Mouse (Mus musculus): Measurements from ENCODE around the gene Exog. TPM values are rescaled to one million over a fixed set of nuclear protein-coding genes. Genes with fewer than 3 reads are reported as not detected.
A peak's percentile ranks its signal among the peaks of the same experiment; 100 is the strongest.

Exog gene
- polyA plus RNA-seq, 1 experiment from 2014 or later: 32.1 TPM

GRCm38 (mm10) chr9:119483554-119484353 lies 39.0 kb downstream of the Exog start:
- WGBS: 46% methylated on average over 23 of the region's 23 CpGs
- Histone ChIP-seq H3K9ac (no peak overlapping the region), H3K4me1 (ENCODE audit: insufficient read depth) (no peaks in the 10 kb centered on the region; the same call in 1 of the 2 replicates), H3K9me3 (ENCODE audit: low read depth, low read length) (no peaks in the 10 kb centered on the region), H3K4me3 (ENCODE audit: low read depth, low read length) (no peak overlapping the region), H3K27me3 (ENCODE audit: insufficient read depth, low read length) (no peaks in the 10 kb centered on the region), H3K27ac (ENCODE audit: low read depth) (no peak overlapping the region), H3K4me2 (no peak overlapping the region), H3K36me3 (ENCODE audit: insufficient read depth) (no peaks in the 10 kb centered on the region)
- TF ChIP-seq CTCF (IDR thresholded peaks at IDR 0.05; ENCODE audit: low read depth): no peak
- no peak for ATAC-seq (ENCODE audit: insufficient read depth)
- no peak for DNase-seq

- DNase-seq (no peak), ATAC-seq (ENCODE audit: insufficient read depth) (no peak)
- 65% methylated on average over 9 of the region's 9 CpGs for WGBS
- Histone ChIP-seq H3K27me3 (ENCODE audit: insufficient read depth, low read length) (no peaks in the 10 kb centered on the region), H3K4me1 (ENCODE audit: insufficient read depth) (no peaks in the 10 kb centered on the region; the same call in 1 of the 2 replicates), H3K27ac (ENCODE audit: low read depth) (no peak overlapping the region), H3K9me3 (ENCODE audit: low read depth, low read length) (no peaks in the 10 kb centered on the region), H3K9ac (no peak overlapping the region), H3K4me2 (no peak overlapping the region), H3K36me3 (ENCODE audit: insufficient read depth) (no peaks in the 10 kb centered on the region), H3K4me3 (ENCODE audit: low read depth, low read length) (no peak overlapping the region)
- TF ChIP-seq CTCF (IDR thresholded peaks at IDR 0.05; ENCODE audit: low read depth): no peak
Observed at GRCm38 (mm10) chr9:119484420-119484819, 39.7 kb downstream of the Exog start.

GRCm38 (mm10) chr9:119484868-119485267 lies 40.1 kb downstream of the Exog start:
- ATAC-seq (ENCODE audit: insufficient read depth) (no peak), DNase-seq (no peak)
- TF ChIP-seq CTCF (IDR thresholded peaks at IDR 0.05; ENCODE audit: low read depth): no peak
- H3K4me3 ChIP-seq (ENCODE audit: low read depth, low read length): no peak overlapping the region
- no peak overlapping the region for H3K9ac ChIP-seq
- 85% methylated on average over 13 of the region's 13 CpGs for WGBS
- H3K4me1 ChIP-seq (ENCODE audit: insufficient read depth): no peaks in the 10 kb centered on the region; the same call in 1 of the 2 replicates
- no peaks in the 10 kb centered on the region for H3K9me3 ChIP-seq (ENCODE audit: low read depth, low read length)
- no peak overlapping the region for H3K4me2 ChIP-seq
- H3K27me3 ChIP-seq (ENCODE audit: insufficient read depth, low read length): no peaks in the 10 kb centered on the region
- no peaks in the 10 kb centered on the region for H3K36me3 ChIP-seq (ENCODE audit: insufficient read depth)
- no peak overlapping the region for H3K27ac ChIP-seq (ENCODE audit: low read depth)

- Histone ChIP-seq H3K9me3 (ENCODE audit: low read depth, low read length) (no peaks in the 10 kb centered on the region), H3K27ac (ENCODE audit: low read depth) (no peak overlapping the region), H3K36me3 (ENCODE audit: insufficient read depth) (no peaks in the 10 kb centered on the region), H3K9ac (no peak overlapping the region), H3K27me3 (ENCODE audit: insufficient read depth, low read length) (no peaks in the 10 kb centered on the region), H3K4me2 (no peak overlapping the region), H3K4me3 (ENCODE audit: low read depth, low read length) (no peak overlapping the region), H3K4me1 (ENCODE audit: insufficient read depth) (peaks cover 6% of the 10 kb centered on the region; the same call in 1 of the 2 replicates)
- 80% methylated on average over 9 of the region's 9 CpGs for WGBS
- DNase-seq (no peak), ATAC-seq (ENCODE audit: insufficient read depth) (no peak)
- no peak for TF ChIP-seq CTCF (IDR thresholded peaks at IDR 0.05; ENCODE audit: low read depth)
Observed at GRCm38 (mm10) chr9:119496354-119496753, 51.6 kb downstream of the Exog start.

DNA sequence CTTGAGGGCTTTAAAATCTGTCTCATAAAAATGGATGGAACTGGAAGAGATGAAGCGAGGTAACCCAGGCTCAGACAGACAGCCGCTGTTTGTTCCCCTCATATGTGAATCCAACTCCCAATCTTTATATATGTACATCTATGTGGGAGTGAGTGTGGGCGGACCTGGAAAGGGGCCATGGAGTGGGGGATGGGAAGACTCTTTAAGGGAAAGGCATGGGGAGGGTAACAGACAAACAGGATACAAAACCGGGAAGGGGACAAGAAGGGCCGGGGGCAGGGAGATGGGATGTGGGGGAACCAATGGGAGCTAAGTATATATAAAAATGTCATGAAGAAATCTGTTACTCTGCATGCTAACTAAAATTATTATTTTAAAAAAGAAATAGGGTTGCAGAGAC lies 52.2 kb downstream of the Exog start:
- ATAC-seq (ENCODE audit: insufficient read depth): peak; percentile 71
- Histone ChIP-seq H3K4me1 (ENCODE audit: insufficient read depth) (peaks cover 6% of the 10 kb centered on the region; the same call in 1 of the 2 replicates), H3K9ac (no peak overlapping the region), H3K4me3 (ENCODE audit: low read depth, low read length) (no peak overlapping the region), H3K9me3 (ENCODE audit: low read depth, low read length) (no peaks in the 10 kb centered on the region), H3K27me3 (ENCODE audit: insufficient read depth, low read length) (no peaks in the 10 kb centered on the region), H3K36me3 (ENCODE audit: insufficient read depth) (no peaks in the 10 kb centered on the region), H3K4me2 (no peak overlapping the region), H3K27ac (ENCODE audit: low read depth) (no peak overlapping the region)
- DNase-seq: peak; percentile 81
- WGBS: 30% methylated on average over 5 of the region's 5 CpGs
- no peak for TF ChIP-seq CTCF (IDR thresholded peaks at IDR 0.05; ENCODE audit: low read depth)

GRCm38 (mm10) chr9:119497546-119498246 lies 53.0 kb downstream of the Exog start:
- H3K4me3 ChIP-seq (ENCODE audit: low read depth, low read length): no peak overlapping the region
- ATAC-seq (ENCODE audit: insufficient read depth) (no peak), DNase-seq (peak; percentile 3)
- 0 out of 2 replicates have a peak overlapping the region, but pooled peaks have one; percentile 8 for H3K27ac ChIP-seq (ENCODE audit: low read depth)
- no peaks in the 10 kb centered on the region for H3K36me3 ChIP-seq (ENCODE audit: insufficient read depth)
- H3K9me3 ChIP-seq (ENCODE audit: low read depth, low read length): no peaks in the 10 kb centered on the region
- no peak for TF ChIP-seq CTCF (IDR thresholded peaks at IDR 0.05; ENCODE audit: low read depth)
- H3K27me3 ChIP-seq (ENCODE audit: insufficient read depth, low read length): no peaks in the 10 kb centered on the region
- H3K9ac ChIP-seq: no peak overlapping the region
- WGBS: 84% methylated on average over 15 of the region's 15 CpGs
- H3K4me1 ChIP-seq (ENCODE audit: insufficient read depth): peaks cover 6% of the 10 kb centered on the region; the same call in 1 of the 2 replicates
- H3K4me2 ChIP-seq: no peak overlapping the region

DNA sequence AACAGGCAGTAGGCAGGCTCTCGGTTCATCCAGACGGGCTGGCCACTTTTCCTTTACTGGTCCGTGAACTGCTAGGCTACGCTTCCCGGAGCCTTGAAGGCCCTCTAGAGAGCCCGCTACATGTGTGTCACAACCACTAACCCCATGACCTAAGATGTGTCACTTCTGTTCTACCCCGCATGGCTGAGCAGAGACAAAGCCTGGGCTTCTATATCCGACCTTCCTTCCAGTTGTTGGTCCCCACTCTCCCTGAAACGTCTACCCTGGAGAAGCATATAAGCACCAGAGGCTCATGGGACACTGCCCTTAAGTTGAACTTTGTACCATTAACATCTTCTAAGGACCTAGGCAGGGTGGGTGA lies 53.5 kb downstream of the Exog start:
- TF ChIP-seq CTCF (IDR thresholded peaks at IDR 0.05; ENCODE audit: low read depth): no peak
- H3K27me3 ChIP-seq (ENCODE audit: insufficient read depth, low read length): no peaks in the 10 kb centered on the region
- DNase-seq (no peak), ATAC-seq (ENCODE audit: insufficient read depth) (no peak)
- H3K9ac ChIP-seq: no peak overlapping the region
- H3K9me3 ChIP-seq (ENCODE audit: low read depth, low read length): no peaks in the 10 kb centered on the region
- no peak overlapping the region for H3K4me3 ChIP-seq (ENCODE audit: low read depth, low read length)
- peaks cover 6% of the 10 kb centered on the region; the same call in 1 of the 2 replicates for H3K4me1 ChIP-seq (ENCODE audit: insufficient read depth)
- 80% methylated on average over 9 of the region's 9 CpGs for WGBS
- H3K27ac ChIP-seq (ENCODE audit: low read depth): no peak overlapping the region
- no peak overlapping the region for H3K4me2 ChIP-seq
- no peaks in the 10 kb centered on the region for H3K36me3 ChIP-seq (ENCODE audit: insufficient read depth)
